Mouse (Mus musculus) skeletal muscle tissue, adult 2 months (tissue): ENCODE measurements around the gene Paqr7.
"Not testable (repeated sequence)": the region's sequence is repeated elsewhere in the genome, so short reads cannot be mapped to it uniquely, and the experiment has no call there.

Experiments
- DNase-seq: peaks from one replicate; pipeline ENCODE4 v3.0.0-alpha.2; 2012; ENCODE audit warnings: low read depth, low spot score

The Paqr7 gene

DNA sequence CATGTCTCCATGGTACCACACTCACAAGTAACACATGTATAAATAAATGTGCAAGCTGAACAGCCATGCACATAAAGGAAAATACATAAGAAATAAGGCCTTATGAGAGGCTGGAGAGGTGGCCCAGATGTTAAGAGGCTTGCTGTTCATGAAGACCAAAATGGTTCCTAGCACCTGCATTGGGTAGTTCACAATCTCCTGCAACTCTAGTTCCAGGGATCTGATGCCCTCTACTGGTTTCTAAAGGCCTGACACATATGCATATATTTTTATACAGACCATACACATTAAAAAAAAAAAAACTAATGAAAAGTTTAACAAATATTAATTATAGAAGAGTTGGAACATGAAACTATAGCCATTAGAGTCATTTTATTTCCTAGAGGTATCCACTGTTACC is 25.0 kb upstream of the Paqr7 start:
- no peak for DNase-seq

DNA sequence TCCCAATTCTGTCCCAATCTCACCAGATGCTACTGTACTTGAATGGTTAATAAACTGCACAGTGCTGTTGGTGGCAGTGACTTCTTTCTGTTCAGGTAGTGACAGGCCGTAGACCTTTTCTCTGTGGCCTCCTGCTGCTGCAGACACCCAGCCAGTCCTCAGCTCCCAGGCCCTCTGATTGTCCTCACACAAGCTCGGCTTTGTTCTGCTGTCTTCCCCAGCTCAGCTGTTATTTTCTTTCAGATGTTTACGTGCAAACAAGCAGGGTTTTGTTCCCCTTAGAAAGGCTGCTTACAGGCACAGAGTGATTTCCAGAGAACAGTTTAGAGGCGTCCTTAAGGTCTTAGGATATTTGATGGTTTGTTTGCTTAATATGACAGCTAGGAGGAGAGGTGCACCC is 22.7 kb upstream of the Paqr7 start:
- DNase-seq: no peak

DNA sequence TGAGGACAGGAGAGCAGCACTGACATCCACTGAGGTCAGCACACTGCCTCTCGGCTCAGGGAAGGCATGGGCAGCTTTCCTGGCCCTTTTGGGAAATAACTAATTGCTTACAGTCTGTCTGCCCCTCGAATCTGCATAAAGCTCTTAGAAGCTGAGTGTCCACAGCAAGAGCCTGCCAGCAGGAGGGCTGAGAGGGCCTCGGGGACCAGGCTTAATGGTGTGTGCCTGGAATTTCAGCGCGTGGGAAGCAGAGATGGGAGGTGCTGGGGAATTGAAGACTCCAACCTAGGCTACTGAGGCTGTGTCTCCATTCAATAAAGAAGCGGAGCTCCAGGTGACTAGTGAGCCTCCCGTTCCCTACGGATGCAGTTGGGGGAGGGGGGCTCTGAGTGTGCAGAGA is 22.3 kb upstream of the Paqr7 start:
- no peak for DNase-seq

DNA sequence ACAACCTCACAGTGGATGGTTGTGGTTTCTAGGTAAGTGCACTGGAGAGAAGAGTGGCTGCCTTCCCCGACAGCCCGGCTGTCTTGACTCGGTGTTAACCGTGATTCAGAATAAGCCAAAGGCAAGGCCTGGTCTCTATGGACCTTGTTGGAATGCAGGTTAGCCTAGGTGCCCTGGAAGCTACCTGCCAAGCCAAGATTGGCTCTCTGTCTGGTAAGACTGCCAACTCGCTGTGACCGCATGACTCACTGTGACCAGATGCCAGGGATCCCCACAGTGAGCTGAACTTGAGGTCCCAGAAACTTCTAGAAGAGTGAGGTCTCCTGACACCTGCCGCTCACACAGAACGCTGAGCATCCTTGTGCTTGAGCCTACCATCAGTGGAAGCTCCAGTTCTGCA is 19.6 kb upstream of the Paqr7 start:
- DNase-seq: no peak

DNA sequence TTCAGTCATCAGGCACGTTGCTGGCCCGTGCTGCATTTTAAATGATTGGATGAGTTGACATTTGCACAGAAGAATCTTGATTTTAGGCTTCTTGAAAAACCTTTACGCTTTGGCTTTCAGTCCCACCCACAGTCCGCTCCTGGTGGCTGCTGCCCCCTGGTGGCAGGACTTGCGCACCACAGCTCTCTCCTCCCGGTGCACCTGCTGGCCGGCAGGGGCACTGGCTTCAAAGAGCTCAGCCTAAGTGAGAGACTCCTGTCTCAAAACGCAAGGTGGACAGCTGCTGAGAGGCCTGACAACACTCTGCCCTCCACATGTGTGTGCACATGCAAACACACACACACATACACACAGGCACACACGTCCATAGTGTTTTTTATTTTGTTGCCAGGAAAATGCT is 18.5 kb upstream of the Paqr7 start:
- peak; percentile 73 for DNase-seq

DNA sequence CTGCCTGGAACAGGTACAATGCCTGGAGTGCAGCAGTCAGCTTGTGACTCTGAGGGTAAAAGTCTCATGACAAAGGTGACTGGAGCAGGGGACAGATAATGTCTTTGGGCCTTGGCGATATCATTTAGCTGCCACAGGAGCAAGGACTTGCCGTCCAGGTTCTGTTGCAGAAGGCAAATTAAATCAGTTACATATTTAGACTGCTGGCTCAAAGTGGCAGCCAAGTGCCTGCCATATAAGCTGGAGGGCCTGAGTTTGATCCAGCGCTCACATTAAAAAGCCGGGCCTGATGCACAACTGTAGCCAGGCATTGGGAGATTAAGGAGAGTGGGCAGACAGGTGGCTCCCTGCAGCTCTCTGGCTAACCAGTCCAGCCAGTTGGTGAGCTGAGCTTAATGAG is 16.7 kb upstream of the Paqr7 start:
- DNase-seq: peak; percentile 56

DNA sequence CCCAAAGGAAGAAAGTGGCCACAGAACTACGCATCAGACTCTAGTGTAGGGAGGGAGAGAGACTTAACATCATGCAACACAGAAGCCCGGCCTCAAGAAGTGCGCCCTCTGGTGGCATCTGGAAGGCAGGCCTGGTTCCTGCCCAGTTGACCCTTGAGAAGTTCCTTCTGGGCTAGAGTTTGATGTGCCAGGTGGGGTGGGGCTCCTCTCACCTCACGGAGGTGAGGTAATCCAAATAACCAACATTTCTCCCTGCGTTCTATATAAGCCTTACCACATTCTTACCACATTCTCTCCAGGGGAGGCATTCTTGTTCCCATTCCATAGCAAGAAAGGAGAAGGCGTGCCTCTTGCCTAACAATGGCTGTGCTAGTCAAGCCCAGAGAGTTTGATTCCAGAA is 15.6 kb upstream of the Paqr7 start:
- peak; percentile 32 for DNase-seq

DNA sequence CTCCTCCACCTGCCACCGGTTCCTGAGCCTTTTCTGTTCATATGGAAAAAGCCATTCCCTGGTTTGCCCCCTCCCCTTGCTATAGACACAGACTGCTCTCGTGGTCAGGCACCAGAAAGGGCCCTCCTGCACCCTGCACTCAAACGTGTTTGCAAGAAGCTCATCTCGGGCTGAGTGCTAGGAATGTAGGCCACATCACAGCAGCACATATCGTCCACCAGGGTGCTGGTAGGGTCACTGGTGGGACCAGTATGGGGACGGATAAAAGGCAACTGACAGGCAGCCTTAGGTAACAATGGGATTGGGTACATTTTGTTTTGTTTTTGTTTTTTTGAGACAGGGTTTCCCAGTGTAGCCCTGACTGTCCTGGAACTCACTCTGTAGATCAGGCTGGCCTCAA is 15.2 kb upstream of the Paqr7 start:
- no peak for DNase-seq

DNA sequence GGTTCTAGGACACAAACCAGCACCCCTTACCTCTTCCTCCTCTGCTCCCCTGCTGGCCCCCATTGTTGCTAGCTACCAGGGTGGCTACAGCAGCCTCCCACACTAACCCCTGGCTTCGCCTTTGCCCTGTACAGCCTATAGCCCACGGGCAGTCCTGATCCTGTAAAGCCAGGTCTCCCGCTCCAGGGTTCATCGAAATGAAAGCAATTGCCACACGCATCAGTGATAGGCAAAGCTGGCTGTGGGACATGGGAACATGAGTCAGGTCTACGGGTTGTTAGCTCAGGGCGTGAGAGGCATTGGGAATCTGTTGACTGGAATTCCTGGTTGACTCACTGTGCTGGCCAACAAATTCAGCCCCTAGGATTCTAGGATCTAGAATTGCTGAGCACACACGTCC is 14.1 kb upstream of the Paqr7 start:
- DNase-seq: no peak

DNA sequence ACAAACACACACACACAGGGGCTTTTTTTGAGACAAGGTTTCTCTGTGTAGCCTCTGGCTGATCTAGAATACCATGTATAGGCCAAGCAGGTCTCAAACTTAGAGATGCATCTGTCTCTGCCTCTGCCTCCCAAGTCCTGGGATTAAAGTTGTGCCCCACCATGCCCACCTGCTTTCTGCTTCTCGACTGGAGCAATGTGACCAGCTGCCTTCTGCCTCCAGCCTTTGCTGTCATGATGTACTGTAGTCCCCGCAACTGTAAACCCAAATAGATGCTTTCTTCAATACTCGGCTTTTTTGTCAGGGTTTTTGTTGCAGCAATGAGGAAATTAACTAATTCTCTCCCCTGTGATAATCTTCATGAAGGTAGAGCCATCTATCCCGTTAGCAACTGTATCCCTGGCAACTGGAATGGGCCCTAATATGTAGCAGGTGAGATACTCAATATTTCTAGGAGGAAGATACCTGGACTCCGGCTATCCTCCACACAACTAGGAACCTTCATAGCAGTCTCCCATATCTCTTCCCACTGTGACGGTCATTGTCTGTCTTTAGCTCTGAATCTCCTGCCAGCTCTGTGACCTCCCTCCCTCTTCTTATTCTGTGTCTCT is 13.3 kb upstream of the Paqr7 start:
- DNase-seq: no peak

DNA sequence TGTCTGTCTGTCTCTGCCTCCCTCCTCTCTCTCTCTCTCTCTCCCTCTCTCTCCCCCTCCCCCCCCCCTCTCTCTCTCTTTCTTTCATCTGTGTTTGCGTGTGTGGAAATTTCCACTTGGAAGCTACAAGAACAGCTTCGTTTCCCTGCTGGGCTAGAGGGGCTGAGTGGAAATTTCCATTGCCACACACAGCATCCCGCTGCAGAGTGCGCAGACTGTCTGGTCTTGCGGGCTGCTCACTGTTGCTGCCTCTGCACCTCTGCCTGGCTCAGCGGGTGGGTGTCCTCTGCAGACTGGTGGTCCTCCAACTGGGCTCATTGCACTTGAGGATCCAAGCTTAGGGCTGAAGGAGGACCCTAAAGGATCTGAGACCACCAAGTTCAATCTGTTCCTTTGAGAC is 12.8 kb upstream of the Paqr7 start:
- DNase-seq: no peak

DNA sequence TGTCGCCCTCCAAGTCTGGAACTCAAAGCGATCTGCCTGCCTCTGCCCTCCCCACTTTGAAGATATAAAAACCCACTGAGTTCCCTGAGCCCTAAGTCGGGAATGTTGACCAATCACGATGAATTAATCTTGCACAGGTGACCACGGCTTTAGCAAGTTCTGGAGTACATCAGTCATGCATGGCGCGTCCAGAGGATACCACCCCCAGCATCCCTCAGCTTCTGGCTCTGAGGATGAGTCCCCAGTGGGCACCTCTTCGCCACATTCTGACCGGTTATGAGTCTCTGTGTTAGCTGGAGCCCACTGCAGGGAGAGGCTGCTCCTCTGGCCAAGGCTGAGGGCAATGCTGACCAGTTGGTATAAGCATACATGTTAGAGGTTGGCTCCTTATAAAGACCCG is 12.3 kb upstream of the Paqr7 start:
- no peak for DNase-seq

DNA sequence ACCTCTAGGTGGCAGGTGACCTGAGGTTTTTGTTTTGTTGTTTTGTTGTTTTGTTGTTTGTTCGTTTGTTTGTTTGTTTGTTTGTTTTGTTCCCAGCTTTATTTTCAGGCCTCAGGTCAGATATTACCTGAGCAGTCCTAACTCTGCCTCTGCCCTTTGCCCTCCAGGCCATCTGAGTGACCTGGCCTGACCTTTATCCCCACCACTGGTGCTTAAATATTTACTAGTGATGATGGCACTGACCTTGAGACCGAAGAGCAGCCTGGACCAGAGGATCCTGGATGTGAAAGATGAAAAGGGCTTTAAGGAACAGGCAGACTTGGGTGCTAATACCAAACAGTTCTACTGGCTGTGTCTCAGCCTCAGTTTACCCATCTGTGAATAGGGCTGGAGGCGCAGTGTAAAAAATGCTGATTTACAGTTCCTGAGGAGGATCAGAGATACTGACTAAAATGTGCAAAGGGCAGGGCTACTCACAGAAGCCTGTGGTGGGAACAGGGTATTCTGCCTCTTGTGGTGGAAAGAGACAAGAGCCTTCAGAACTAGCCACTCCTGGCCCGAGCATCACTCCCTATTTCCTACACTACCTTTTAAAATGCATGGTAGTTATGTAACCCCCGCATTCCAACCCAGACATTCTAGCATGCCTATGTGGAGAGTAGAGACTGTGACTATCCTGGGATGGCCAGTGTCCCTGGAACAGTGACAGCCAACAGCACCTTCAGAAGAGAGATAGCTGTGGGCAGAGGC is 11.2 kb upstream of the Paqr7 start:
- DNase-seq: no peak

DNA sequence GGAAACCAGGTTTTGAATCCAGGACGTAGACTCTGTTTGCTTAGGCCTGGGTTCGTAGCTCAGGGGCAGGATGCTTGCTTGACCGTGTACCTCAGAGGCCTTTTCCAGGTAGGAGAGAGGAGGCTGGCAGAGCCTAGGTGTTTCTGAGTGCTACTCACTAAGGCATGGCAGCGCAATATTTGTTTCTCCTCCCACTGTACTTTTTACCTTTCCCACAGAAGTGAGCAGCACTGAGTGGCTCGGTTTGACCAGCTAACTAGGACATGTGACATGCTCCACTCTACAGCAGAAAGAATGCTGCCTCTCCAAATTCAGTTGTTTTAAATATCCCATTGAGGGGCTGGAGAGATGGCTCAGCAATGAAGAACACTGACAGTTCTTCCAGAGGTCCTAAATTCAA is 8.3 kb upstream of the Paqr7 start:
- no peak for DNase-seq

DNA sequence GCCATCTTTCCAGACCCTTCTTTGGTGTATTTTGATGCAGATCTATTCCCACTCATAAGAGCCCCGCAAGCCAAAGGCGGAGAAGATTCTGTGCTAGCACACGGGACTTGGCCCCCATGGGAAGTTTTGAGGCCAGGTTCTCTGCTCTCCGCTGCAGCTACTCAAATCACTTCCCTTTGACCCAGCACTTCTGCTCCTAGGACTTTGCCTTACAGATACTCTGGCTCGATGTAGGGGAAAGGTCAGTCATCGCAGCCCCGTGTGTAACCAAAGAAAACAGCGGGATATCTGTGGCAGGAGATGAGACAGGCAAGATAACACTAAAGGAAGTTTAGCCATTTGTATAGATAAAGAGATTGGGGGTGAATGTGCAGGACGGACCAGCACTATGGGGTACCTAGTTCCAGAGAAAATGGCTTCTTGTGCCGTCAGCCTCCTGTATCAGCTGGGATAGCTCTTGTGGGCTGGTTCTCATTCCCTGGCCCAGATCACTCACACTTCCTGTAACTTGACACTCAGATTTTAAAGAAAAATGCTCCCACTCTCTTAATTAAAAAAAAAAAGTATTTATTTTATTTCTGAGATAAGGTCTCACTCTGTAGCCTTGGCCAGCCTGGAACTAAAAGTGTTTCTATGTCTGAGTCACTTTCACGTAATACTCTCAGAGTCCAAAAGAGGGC is 6.4 kb upstream of the Paqr7 start:
- no peak for DNase-seq

DNA sequence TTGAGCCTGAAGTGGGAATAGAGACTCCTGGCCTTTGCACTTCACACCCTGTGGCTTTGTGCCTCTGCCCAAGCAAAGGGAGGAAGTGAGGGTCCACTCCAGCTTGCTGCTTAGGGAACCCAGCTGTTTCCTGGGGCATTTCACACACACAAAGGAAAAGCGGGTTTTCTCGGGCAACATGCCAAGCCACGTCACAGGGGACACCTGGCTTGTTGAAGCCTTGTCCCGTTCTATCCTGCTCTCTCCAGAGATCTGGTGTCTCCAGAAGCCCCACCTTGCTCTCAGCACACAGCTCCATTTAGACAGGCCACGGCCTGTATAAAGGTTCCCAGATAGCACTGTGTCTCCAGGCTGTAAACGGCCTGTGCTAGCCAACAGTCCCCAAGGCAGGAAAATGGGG is 4.8 kb upstream of the Paqr7 start:
- DNase-seq: no peak

DNA sequence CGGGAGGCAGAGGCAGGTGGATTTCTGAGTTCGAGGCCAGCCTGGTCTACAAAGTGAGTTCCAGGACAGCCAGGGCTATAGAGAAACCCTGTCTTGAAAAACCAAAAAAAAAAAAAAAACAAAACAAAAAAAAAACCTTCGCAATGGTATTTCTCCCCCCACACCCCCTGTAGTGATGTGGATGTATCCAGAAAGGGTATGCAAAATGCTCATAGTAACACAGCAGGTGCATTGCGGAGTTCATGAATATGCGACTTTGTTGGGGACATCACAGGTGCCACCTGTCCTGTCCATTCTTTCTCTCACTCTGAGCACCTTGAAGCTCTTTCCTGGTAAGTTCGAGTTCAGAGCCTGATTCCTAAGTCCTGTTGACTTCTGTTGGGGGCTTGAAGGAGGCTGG is 2.3 kb upstream of the Paqr7 start:
- DNase-seq: not testable (repeated sequence)

DNA sequence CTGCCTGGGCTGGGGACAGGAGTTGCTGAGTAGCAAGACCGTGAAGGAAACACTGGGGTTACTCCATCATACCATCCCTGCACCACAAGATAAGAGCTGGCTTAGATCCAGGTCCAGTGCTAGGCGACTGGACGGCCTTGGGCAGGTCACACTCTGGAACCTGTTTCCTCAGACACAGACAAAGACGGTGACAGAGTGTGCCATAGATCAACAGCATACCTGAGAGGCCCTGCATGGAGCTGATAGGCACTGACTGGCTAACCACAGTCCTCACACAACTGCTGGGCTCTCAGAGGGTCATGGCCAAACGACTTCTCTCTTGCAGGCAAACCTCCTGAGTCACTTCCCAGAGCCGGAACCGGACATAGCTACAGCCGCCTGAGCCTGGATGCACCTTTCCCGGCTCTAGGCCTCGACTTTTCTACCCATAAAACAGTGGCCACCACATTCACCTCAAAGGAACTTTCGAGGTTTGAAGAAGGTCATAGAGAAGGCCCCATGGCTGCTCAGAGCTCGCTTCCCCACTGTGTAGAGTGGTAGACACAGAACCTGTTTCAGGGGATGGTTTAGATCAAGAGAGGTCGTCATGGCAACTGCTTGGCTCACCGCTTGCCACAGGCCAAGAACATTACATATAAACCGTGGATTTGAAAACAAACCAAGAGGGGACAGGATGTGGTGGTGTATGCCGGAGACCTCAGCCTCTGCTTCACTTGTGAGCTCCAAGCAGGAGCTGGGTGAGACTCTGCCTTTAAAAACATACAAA is 1.5 kb upstream of the Paqr7 start:
- no peak for DNase-seq

DNA sequence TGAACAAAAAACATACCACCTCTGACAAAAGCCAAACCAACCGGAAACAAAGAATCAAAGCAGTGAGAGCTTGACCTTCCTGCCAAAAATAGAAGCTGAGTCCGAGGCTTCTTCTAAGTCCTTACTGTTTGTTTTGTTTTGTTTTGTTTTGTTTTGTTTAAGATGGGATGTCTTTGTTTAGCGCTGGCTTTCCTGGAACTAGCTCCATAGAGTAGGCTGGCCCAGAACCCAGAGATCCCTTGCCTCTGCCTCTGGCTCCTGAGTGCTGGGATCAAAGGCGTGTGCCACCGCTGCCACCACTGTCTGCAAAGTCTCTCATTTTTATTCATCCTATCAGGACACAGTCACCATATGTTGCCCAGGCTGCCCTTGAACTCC is 962 bp upstream of the Paqr7 start:
- DNase-seq: no peak

DNA sequence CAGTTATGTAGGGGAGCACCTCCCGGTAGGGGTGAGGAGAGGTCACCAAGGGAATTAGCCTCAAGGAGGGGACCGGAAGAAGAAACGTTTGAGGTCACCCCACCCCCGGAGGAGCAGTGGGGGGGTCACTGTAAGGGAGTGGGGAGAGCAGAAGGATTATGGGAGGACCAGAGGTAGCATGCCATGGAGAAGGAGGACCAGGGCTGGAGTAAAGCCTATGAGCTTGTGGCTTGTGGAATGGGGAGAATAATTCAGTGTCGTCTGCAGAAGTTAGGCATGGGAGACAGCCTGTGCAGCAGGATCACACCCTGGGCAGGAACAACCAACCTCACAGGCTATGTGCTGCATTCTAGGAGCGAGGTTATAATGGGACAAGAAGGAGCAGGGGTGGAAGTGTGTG is 726 bp downstream of the Paqr7 start:
- peak; percentile 38 for DNase-seq

DNA sequence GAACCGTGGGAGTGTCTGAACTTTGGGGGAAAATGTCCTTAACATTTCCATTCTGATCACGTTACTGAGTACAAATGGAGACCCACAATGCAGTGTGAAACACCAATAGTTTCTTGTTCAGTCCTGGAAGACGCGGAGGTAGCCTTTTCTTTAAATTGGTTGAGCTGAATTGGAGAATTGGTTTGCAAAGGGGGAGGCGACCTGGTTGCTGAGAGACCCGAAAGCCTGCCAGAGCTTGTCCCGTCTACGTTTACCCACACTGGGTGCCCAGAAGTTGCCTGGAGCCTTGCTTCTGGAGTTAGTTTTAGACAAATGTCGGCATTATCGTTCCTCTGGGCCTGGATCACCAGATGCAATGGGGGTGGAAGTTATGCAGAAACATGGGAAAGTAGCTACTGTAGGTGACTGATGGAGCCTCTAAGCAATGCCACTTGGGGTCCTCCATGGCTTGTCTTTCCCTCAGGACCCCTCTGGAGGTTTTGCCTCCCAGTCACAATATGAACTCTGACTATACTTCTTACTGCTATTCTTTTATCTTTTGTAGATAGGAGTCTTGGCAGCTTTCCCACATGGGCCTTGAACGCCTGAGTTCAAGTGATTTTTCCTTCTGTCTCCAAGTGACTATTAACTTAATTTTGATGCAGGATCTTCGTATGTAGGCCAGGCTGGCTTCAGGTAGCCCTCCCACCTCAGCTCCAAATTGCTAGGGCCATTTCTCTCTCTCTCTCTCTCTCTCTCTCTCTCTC is 1.7 kb downstream of the Paqr7 start:
- no peak for DNase-seq

DNA sequence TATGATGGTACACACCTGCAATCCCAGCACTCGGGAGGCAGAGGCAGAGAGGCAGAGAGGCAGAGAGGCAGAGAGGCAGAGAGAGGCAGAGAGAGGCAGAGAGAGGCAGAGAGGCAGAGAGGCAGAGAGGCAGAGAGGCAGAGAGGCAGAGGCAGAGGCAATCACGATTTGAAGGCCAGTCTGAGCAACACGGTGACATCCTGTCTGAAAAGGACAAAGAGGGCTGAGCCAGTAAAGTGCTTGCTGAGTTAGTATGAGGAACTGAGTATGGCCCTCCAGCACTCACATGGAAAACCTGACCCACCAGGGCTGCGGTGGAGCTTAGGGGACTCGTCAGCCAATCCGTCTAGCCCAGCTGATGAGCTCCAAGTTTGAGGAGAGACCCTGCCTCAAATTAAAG is 2.5 kb downstream of the Paqr7 start:
- DNase-seq: not testable (repeated sequence)
